Comparison of ENCODE assay signal across 7 mouse cellular contexts in genomic region chr12:79904913-79905549, GRCm38 (mm10).
DNase-seq lines count a peak whose midpoint lies in the region; ATAC-seq and TF ChIP-seq lines count a peak whose summit lies in the region.

No protein-coding gene starts in this region.

- peak overlapping the region; percentile 24; the same call in 1 of the 2 replicates for H3K27ac ChIP-seq in liver, postnatal 0 days (ENCODE audit: low read depth)
- H3K27ac ChIP-seq in liver, embryonic 11.5 days (ENCODE audit: low read depth, low read length) = no peak overlapping the region
- peak overlapping the region; percentile 90 for H3K27ac ChIP-seq in embryonic facial prominence, embryonic 14.5 days (replicated peaks; ENCODE audit: low read depth, low read length)
- 0 out of 2 replicates have a peak overlapping the region, but pooled peaks have one; percentile 37 for H3K27ac ChIP-seq in intestine, postnatal 0 days (ENCODE audit: low read depth, low read length)
- H3K27ac ChIP-seq in stomach, embryonic 15.5 days = peak overlapping the region; percentile 92

- no peak overlapping the region for H3K4me2 ChIP-seq in liver, postnatal 0 days (ENCODE audit: low read depth, low read length)
- no peak overlapping the region for H3K4me2 ChIP-seq in liver, embryonic 11.5 days
- no peak overlapping the region for H3K4me2 ChIP-seq in embryonic facial prominence, embryonic 14.5 days (ENCODE audit: low read depth, low read length)
- H3K4me2 ChIP-seq in intestine, postnatal 0 days (replicated peaks; ENCODE audit: low read depth) = no peak overlapping the region
- H3K4me2 ChIP-seq in stomach, embryonic 15.5 days = no peak overlapping the region

- peak; percentile 31; the same call in 1 of the 2 replicates for ATAC-seq in liver, postnatal 0 days
- no peak for ATAC-seq in liver, embryonic 11.5 days (replicated peaks; ENCODE audit: low FRiP score)
- ATAC-seq in embryonic facial prominence, embryonic 14.5 days (ENCODE audit: low read depth) = no peak
- ATAC-seq in intestine, postnatal 0 days = peak; percentile 46; the same call in 1 of the 2 replicates
- peak; percentile 66 for ATAC-seq in stomach, embryonic 15.5 days (ENCODE audit: insufficient read depth, low FRiP score, low read depth)

- H3K9ac ChIP-seq in liver, postnatal 0 days (replicated peaks) = no peak overlapping the region
- no peak overlapping the region for H3K9ac ChIP-seq in liver, embryonic 11.5 days (ENCODE audit: low read depth, low read length)
- H3K9ac ChIP-seq in embryonic facial prominence, embryonic 14.5 days (ENCODE audit: low read depth, low read length) = no peak overlapping the region
- H3K9ac ChIP-seq in intestine, postnatal 0 days (ENCODE audit: low read depth, low read length) = no peak overlapping the region
- H3K9ac ChIP-seq in stomach, embryonic 15.5 days = no peak overlapping the region

- no peak for DNase-seq in liver, postnatal 0 days
- no peak for DNase-seq in liver, embryonic 11.5 days (ENCODE audit: low spot score)
- DNase-seq in embryonic facial prominence, embryonic 14.5 days (ENCODE audit: low spot score) = no peak
- DNase-seq in left cerebral cortex, adult 11 months (ENCODE audit: low spot score) = no peak
- DNase-seq in cerebellum, adult 11 months = no peak

- H3K27me3 ChIP-seq in liver, postnatal 0 days (ENCODE audit: insufficient read depth, low read length) = no peaks in the 10 kb centered on the region
- no peaks in the 10 kb centered on the region for H3K27me3 ChIP-seq in liver, embryonic 11.5 days (replicated peaks; ENCODE audit: control insufficient read depth, insufficient read depth, low read length)
- H3K27me3 ChIP-seq in embryonic facial prominence, embryonic 14.5 days (replicated peaks; ENCODE audit: control insufficient read depth, insufficient read depth, low read length) = no peaks in the 10 kb centered on the region
- H3K27me3 ChIP-seq in intestine, postnatal 0 days (replicated peaks; ENCODE audit: control insufficient read depth, insufficient read depth, low read length) = no peaks in the 10 kb centered on the region
- H3K27me3 ChIP-seq in stomach, embryonic 15.5 days (replicated peaks) = no peaks in the 10 kb centered on the region

- no peaks in the 10 kb centered on the region for H3K36me3 ChIP-seq in liver, postnatal 0 days (replicated peaks; ENCODE audit: insufficient read depth, low read length)
- H3K36me3 ChIP-seq in liver, embryonic 11.5 days (ENCODE audit: control insufficient read depth, insufficient read depth, low read length) = no peaks in the 10 kb centered on the region
- H3K36me3 ChIP-seq in embryonic facial prominence, embryonic 14.5 days (ENCODE audit: control insufficient read depth, insufficient read depth, low read length) = no peaks in the 10 kb centered on the region
- H3K36me3 ChIP-seq in intestine, postnatal 0 days (ENCODE audit: control insufficient read depth, insufficient read depth) = no peaks in the 10 kb centered on the region
- H3K36me3 ChIP-seq in stomach, embryonic 15.5 days = no peaks in the 10 kb centered on the region

- TF ChIP-seq EP300 in liver, postnatal 0 days (IDR thresholded peaks at IDR 0.05; ENCODE audit: low read depth) = no peak

- 40% methylated on average over 2 of the region's 2 CpGs for WGBS in liver, postnatal 0 days (ENCODE audit: insufficient replicate concordance)
- 33% methylated on average over 2 of the region's 2 CpGs for WGBS in liver, embryonic 11.5 days
- 53% methylated on average over 2 of the region's 2 CpGs for WGBS in embryonic facial prominence, embryonic 14.5 days
- WGBS in intestine, postnatal 0 days = 30% methylated on average over 2 of the region's 2 CpGs
- 42% methylated on average over 2 of the region's 2 CpGs for WGBS in stomach, embryonic 15.5 days

- TF ChIP-seq CTCF in liver, postnatal 0 days (IDR thresholded peaks at IDR 0.05; ENCODE audit: low read depth) = no peak
- TF ChIP-seq CTCF in intestine, postnatal 0 days (IDR thresholded peaks at IDR 0.05; ENCODE audit: low read depth) = no peak

- no peaks in the 10 kb centered on the region for H3K9me3 ChIP-seq in liver, postnatal 0 days (ENCODE audit: low read length)
- H3K9me3 ChIP-seq in liver, embryonic 11.5 days (ENCODE audit: control insufficient read depth, low read length) = no peaks in the 10 kb centered on the region
- H3K9me3 ChIP-seq in embryonic facial prominence, embryonic 14.5 days (ENCODE audit: control insufficient read depth, low read length) = no peaks in the 10 kb centered on the region
- H3K9me3 ChIP-seq in intestine, postnatal 0 days (ENCODE audit: control insufficient read depth) = no peaks in the 10 kb centered on the region
- no peaks in the 10 kb centered on the region for H3K9me3 ChIP-seq in stomach, embryonic 15.5 days

- H3K4me1 ChIP-seq in liver, postnatal 0 days (ENCODE audit: insufficient read depth) = peaks cover 18% of the 10 kb centered on the region
- H3K4me1 ChIP-seq in liver, embryonic 11.5 days (replicated peaks; ENCODE audit: control insufficient read depth, insufficient read depth, low read length) = peaks cover 26% of the 10 kb centered on the region
- H3K4me1 ChIP-seq in embryonic facial prominence, embryonic 14.5 days (ENCODE audit: control insufficient read depth, insufficient read depth, low read length) = peaks cover 43% of the 10 kb centered on the region
- H3K4me1 ChIP-seq in intestine, postnatal 0 days (replicated peaks; ENCODE audit: control insufficient read depth, insufficient read depth, low read length) = no peaks in the 10 kb centered on the region; the same call in 1 of the 2 replicates
- H3K4me1 ChIP-seq in stomach, embryonic 15.5 days = peaks cover 30% of the 10 kb centered on the region

- H3K4me3 ChIP-seq in liver, postnatal 0 days (ENCODE audit: low read depth, low read length) = no peak overlapping the region
- no peak overlapping the region for H3K4me3 ChIP-seq in liver, embryonic 11.5 days (ENCODE audit: low read depth, low read length)
- H3K4me3 ChIP-seq in embryonic facial prominence, embryonic 14.5 days (ENCODE audit: low read depth, low read length) = no peak overlapping the region
- H3K4me3 ChIP-seq in intestine, postnatal 0 days (ENCODE audit: low read depth, low read length) = no peak overlapping the region
- H3K4me3 ChIP-seq in stomach, embryonic 15.5 days (replicated peaks) = no peak overlapping the region

Comparison
In these comparisons a context has a peak if more than half of its experiments do, and no peak if none do; other contexts are left out.
1. ATAC-seq: peak in liver, postnatal 0 days (single experiment), intestine, postnatal 0 days (single experiment) and stomach, embryonic 15.5 days (single experiment); none in liver, embryonic 11.5 days (single experiment) and embryonic facial prominence, embryonic 14.5 days (single experiment).